Mouse (Mus musculus) brown adipose tissue, adult 24 weeks (tissue): ENCODE results near the gene Prrt4. TPM values are rescaled to one million over a fixed set of nuclear protein-coding genes. Genes with fewer than 3 reads are reported as not detected.
A peak's percentile ranks its signal among the peaks of the same experiment; 100 is the strongest.

ENCODE experiments used
- H3K27ac ChIP-seq: fragments of 200-500 bp; replicated peaks from 2 replicates; pipeline ENCODE4 v1.5.1; 2012; ENCODE audit warnings: low read depth, mild to moderate bottlenecking, low read length
- H3K4me1 ChIP-seq: fragments of 200-500 bp; 2 replicates; pipeline ENCODE4 v1.6.1; 2012; ENCODE audit warnings: low read length, mixed read lengths; ENCODE audit not compliant: control insufficient read depth, insufficient read depth, insufficient read length
- H3K4me3 ChIP-seq: fragments of 200-500 bp; 2 replicates; pipeline ENCODE4 v1.5.1; 2012; ENCODE audit warnings: low read depth, mild to moderate bottlenecking, low read length, moderate library complexity; ENCODE audit not compliant: insufficient read depth
- polyA plus RNA-seq: library from polyadenylated mRNA; stranded (reverse); fragments of >200 nt; gene quantifications from 2 replicates; pipeline ENCODE4 v1.2.4, GENCODE M21; 2012; ENCODE audit not compliant: missing spikeins, insufficient read depth, insufficient read length

The Prrt4 gene
- polyA plus RNA-seq, 1 experiment: 1.5 TPM

DNA sequence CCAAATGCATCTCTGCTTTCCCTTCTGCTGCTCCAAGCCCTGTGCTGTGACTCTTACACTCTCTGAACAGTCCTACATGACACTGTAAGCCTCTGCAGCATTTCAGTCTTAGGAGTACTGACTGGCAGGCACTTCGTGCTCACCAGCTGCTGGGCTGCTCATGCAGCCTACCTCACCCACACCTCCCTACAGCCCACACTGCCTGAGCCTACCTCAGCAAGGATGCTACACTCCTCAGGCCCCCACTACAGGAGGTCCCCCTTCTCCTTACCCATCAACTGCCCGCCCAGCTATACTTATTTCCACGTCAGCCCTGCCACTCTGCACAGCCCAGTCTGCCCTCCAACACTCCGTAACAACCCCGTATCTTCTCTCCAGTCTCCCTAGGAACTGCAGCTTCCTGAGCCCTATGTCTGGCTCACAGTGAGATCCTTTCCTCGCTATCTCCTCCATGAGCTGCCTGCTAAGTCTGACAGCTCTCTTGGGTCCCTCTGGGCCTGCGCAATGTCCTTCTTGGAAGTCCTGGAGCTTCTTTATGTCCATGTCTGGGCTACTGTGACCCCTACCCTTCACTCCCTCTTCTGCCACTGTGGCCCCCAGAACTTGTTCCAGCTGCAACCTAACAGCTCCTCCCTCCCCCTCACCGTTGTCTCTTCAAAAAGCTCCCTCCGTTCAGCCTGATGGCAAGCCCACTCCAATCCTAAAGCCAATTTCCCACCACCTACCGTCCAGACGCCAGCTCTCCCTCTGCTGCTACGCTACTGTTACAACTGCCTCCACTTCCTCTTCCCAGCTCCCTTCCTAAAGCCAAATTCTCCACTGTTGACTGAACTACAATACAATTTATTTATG, 33.7 kb downstream of the Prrt4 start:
- Histone ChIP-seq H3K4me1 (no peaks in the 10 kb centered on the region), H3K4me3 (no peak overlapping the region), H3K27ac (no peak overlapping the region)

DNA sequence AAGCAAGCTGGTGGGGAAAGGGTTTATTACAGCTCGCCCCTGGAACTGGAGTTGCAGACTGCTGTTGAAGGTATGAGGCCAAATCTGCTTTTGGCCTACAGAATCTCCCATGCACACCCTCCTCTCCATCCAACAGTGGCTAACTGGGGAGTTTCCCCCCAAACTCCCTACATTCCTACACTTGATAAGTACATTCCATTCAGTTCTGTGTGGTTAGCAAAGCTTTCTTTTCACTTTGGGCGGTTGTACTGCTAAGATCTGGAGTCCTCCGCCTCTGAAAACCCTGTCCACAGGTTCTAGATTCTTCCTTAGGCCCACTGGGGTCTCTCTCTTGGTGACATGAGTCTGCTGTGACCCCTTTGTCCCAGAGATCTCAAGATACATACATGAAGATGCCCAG, 34.4 kb downstream of the Prrt4 start:
- no peak overlapping the region for H3K4me3 ChIP-seq
- H3K4me1 ChIP-seq: no peaks in the 10 kb centered on the region
- H3K27ac ChIP-seq: no peak overlapping the region

DNA sequence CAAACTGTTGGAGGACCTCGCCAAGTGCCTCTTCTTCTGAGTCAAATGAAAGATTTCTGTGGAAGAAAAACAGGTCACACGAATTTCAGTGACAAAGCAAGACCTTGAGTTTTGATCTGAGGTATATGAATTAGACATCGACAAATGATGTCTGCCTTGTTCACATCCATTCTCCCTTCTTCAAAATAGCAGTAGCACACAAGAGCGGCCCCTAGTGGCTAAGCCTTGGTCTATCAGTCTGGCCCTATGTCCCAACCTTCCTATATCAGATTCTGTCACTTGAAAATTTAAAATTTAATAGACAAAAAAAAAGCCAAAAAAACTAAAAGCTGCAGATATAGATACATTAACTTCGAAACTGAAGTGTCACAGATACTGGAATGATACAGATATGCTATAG, 35.8 kb downstream of the Prrt4 start:
- Histone ChIP-seq H3K4me3 (no peak overlapping the region), H3K4me1 (peaks cover under 1% of the 10 kb centered on the region; the same call in 1 of the 2 replicates), H3K27ac (no peak overlapping the region)

DNA sequence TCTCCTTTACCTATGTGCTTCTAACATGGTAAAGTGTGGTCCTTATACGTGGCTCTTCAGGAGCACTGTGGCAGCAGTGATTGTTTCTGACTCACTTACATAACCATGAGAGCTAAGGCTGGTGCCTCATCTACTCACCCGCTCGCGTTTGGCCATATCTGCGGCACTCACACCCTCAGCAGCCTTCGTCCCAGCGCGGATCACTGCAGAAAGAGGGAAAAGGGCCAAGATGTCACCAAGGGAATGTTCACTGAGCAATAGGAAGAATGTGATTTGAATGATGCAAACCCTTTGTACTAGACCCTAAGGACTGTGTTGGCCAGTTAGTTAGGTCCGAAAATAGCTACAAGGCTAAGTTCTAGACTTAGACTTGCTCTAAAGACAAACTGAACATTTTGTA, 41.9 kb downstream of the Prrt4 start:
- H3K4me1 ChIP-seq: peaks cover 4% of the 10 kb centered on the region; the same call in 1 of the 2 replicates
- peak overlapping the region; percentile 87 for H3K27ac ChIP-seq
- H3K4me3 ChIP-seq: no peak overlapping the region

DNA sequence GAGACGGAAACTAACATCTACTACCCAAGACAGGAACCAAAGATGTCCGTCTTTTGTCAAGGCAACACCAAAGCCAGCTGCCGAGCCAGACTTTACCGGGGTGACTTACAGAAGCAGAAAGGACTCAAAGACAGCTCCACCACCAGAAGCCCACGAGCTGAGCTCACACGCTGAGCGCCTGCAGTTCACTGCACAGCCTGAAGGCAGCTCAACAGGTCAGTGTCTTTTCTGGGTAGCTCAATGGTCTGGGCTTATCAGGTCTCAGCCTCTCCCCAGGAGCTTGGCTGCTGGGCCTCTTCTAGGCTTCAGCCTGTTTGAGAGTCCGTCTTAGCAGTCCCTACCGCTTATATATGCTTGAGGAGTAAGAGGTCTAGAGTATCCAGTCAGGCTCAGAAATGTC, 46.3 kb downstream of the Prrt4 start:
- H3K4me1 ChIP-seq: no peaks in the 10 kb centered on the region
- H3K27ac ChIP-seq: no peak overlapping the region
- no peak overlapping the region for H3K4me3 ChIP-seq

DNA sequence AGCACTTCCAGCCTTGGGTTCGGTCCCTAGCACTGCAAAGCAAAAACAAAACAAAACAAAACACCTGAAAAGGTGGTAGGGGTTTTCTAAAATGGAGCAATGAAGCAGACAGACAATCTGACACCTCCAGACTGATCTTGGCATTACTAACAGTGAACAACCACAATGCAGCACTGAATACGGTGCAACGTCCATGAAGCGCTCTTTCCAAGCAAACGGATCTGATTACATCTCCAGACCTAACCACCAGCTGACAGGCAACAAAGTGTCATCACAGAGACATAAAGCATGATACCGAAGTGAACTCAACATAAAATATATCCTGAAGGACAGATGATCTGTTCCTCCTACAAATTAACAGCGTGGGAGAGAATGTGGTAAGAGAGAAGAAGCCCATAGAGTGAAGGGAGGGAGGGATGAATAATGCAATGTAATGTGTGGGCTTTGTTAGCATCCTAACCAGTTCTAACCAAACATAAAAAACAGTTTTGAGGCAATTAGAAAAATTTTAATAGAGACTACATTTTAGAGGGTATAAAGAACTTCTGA, 52.4 kb downstream of the Prrt4 start:
- Histone ChIP-seq H3K4me3 (no peak overlapping the region), H3K4me1 (no peaks in the 10 kb centered on the region), H3K27ac (no peak overlapping the region)

DNA sequence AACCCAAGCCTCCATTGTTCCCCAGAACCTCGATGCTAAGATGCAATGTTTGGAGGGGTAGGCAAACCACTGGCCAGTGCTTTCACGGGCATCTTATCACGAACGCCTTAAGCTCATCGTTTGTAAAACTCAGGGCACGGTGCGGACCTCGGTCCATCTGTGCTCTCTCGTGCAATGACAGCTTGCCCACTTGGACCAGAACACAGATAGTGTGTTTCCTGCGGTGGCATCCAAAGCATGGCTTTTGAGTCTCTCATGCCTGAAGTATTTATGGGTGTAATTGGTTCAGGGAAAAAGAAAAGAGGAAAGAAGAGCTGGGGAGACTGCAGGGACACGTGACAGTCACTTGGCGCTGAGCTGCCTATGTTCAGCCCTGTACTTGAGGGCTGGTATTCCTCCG, 59.4 kb downstream of the Prrt4 start:
- no peak overlapping the region for H3K4me3 ChIP-seq
- H3K4me1 ChIP-seq: peaks cover 16% of the 10 kb centered on the region
- H3K27ac ChIP-seq: no peak overlapping the region

Other genes with a start within 250 kb of the Prrt4 start
- gene Lep, start 119.4 kb downstream of the Prrt4 start, polyA plus RNA-seq: 83.0 and 169 TPM in 2 replicates
- gene Rbm28, start 14.6 kb downstream of the Prrt4 start, polyA plus RNA-seq: 29.0 and 33.8 TPM in 2 replicates
- gene Impdh1, start 36.8 kb upstream of the Prrt4 start, polyA plus RNA-seq: 68.7 and 105 TPM in 2 replicates
- 9.2 and 22.3 TPM in 2 replicates for gene Hilpda, start 92.9 kb upstream of the Prrt4 start, polyA plus RNA-seq
- not detected in 2 replicates for gene Fam71f2, start 100.0 kb upstream of the Prrt4 start, polyA plus RNA-seq
- gene Fam71f1, start 139.6 kb upstream of the Prrt4 start, polyA plus RNA-seq: not detected in 2 replicates
- gene Calu, start 168.5 kb upstream of the Prrt4 start, polyA plus RNA-seq: 119 and 162 TPM in 2 replicates
- gene Opn1sw, start 208.9 kb upstream of the Prrt4 start, polyA plus RNA-seq: not detected in 2 replicates
- 0.46 TPM in 1 of 2 replicates, not detected in the other for gene Ccdc136, start 216.7 kb upstream of the Prrt4 start, polyA plus RNA-seq